Mouse (Mus musculus) embryonic facial prominence, embryonic 14.5 days (tissue): Measurements from ENCODE around the gene Cdrt4. TPM values are rescaled to one million over a fixed set of nuclear protein-coding genes. Genes with fewer than 3 reads are reported as not detected.

ENCODE experiments used
- ATAC-seq: fragments of 200-750 bp; cut with Nextera tagmentation; 2 replicates; pipeline ENCODE4 v1.8.0; 2017; ENCODE audit warnings: low read depth, moderate number of reproducible peaks, moderate TSS enrichment
- DNase-seq: peaks from one replicate; pipeline ENCODE4 v3.0.0-alpha.2; 2015; ENCODE audit warnings: low spot score
- H3K27ac ChIP-seq: fragments of 300-500 bp; sonication (generic); replicated peaks from 2 replicates; pipeline ENCODE4 v1.5.1; 2014; ENCODE audit warnings: low read depth, mild to moderate bottlenecking, low read length, moderate library complexity
- H3K27me3 ChIP-seq: fragments of 300-500 bp; sonication (generic); replicated peaks from 2 replicates; pipeline ENCODE4 v1.6.1; 2014; ENCODE audit warnings: low read length; ENCODE audit not compliant: control insufficient read depth, insufficient read depth
- H3K36me3 ChIP-seq: fragments of 300-500 bp; sonication (generic); 2 replicates; pipeline ENCODE4 v1.6.1; 2014; ENCODE audit warnings: low read length, mixed read lengths; ENCODE audit not compliant: control insufficient read depth, insufficient read depth
- H3K4me1 ChIP-seq: fragments of 300-500 bp; sonication (generic); 2 replicates; pipeline ENCODE4 v1.6.1; 2014; ENCODE audit warnings: antibody characterized with exemption, low read length; ENCODE audit not compliant: control insufficient read depth, insufficient read depth
- H3K4me2 ChIP-seq: fragments of 300-500 bp; sonication (generic); 2 replicates; pipeline ENCODE4 v1.6.1; 2014; ENCODE audit warnings: low read depth, mild to moderate bottlenecking, low read length, moderate library complexity, mixed read lengths
- H3K4me3 ChIP-seq: fragments of 300-500 bp; sonication (generic); 2 replicates; pipeline ENCODE4 v1.5.1; 2014; ENCODE audit warnings: low read depth, mild to moderate bottlenecking, low read length
- H3K9ac ChIP-seq: fragments of 300-500 bp; sonication (generic); 2 replicates; pipeline ENCODE4 v1.6.1; 2014; ENCODE audit warnings: low read depth, mild to moderate bottlenecking, low read length, moderate library complexity, mixed read lengths
- H3K9me3 ChIP-seq: fragments of 300-500 bp; sonication (generic); 2 replicates; pipeline ENCODE4 v1.6.1; 2016; ENCODE audit warnings: low read length; ENCODE audit not compliant: control insufficient read depth
- WGBS: fragments of 180-500 bp; shearing (Covaris S2); extraction: QIAGEN DNeasy Blood & Tissue Kit; methylation state at CpG from one replicate; pipeline ENCODE4 v1.1.7; 2014; 5-methylcytosine and 5-hydroxymethylcytosine counted together
- polyA plus RNA-seq: library from polyadenylated mRNA; unstranded; fragments of >200 nt; fragmentation: Nextera tagmentation; extraction: Ambion mirVana; gene quantifications from 2 replicates; pipeline ENCODE4 v1.2.1, GENCODE M21; 2014

Gene Cdrt4
- polyA plus RNA-seq: 0.58 TPM in 1 of 2 replicates, not detected in the other

- ATAC-seq (no peak), DNase-seq (no peak)
- Histone ChIP-seq H3K27ac (no peak within 1 kb of the TSS), H3K9me3 (peaks cover 10% of the 10 kb centered on the region; the same call in 1 of the 2 replicates), H3K36me3 (no peaks in the 10 kb centered on the region), H3K27me3 (no peaks in the 10 kb centered on the region), H3K4me3 (no peak within 1 kb of the TSS), H3K4me2 (no peak within 1 kb of the TSS), H3K9ac (no peak within 1 kb of the TSS), H3K4me1 (no peaks in the 10 kb centered on the region)
- 77% methylated on average over 3 of the region's 3 CpGs for WGBS
Observed at GRCm38 (mm10) chr11:62951012-62951411, at the start of gene Cdrt4. Cdrt4 (plus strand) TSS chr11:62951193.

- 32% methylated on average over 12 of the region's 12 CpGs for WGBS
- Histone ChIP-seq H3K4me3 (no peak overlapping the region), H3K4me1 (no peaks in the 10 kb centered on the region), H3K27ac (no peak overlapping the region), H3K4me2 (no peak overlapping the region), H3K9ac (no peak overlapping the region), H3K27me3 (no peaks in the 10 kb centered on the region), H3K36me3 (no peaks in the 10 kb centered on the region), H3K9me3 (no peaks in the 10 kb centered on the region)
- DNase-seq (peak; percentile 93), ATAC-seq (peak; percentile 68; the same call in 1 of the 2 replicates)
Observed at GRCm38 (mm10) chr11:62901699-62902323, 49.2 kb upstream of the Cdrt4 start.

GRCm38 (mm10) chr11:62903871-62904495, 47.0 kb upstream of the Cdrt4 start:
- WGBS: 66% methylated on average over 4 of the region's 6 CpGs
- DNase-seq: no peak
- Histone ChIP-seq H3K9me3 (no peaks in the 10 kb centered on the region), H3K4me1 (no peaks in the 10 kb centered on the region), H3K27ac (no peak overlapping the region), H3K27me3 (no peaks in the 10 kb centered on the region), H3K4me3 (no peak overlapping the region), H3K9ac (no peak overlapping the region), H3K4me2 (no peak overlapping the region), H3K36me3 (no peaks in the 10 kb centered on the region)
- peak; percentile 50; the same call in 1 of the 2 replicates for ATAC-seq

- Histone ChIP-seq H3K27me3 (no peaks in the 10 kb centered on the region), H3K4me1 (0 out of 2 replicates have a peak, but pooled peaks cover 6% of the 10 kb centered on the region), H3K9me3 (no peaks in the 10 kb centered on the region), H3K36me3 (no peaks in the 10 kb centered on the region), H3K27ac (no peak overlapping the region), H3K4me3 (no peak overlapping the region), H3K4me2 (no peak overlapping the region), H3K9ac (no peak overlapping the region)
- ATAC-seq (no peak), DNase-seq (no peak)
- 75% methylated on average over 3 of the region's 3 CpGs for WGBS
Observed at GRCm38 (mm10) chr11:62909720-62910306, 41.2 kb upstream of the Cdrt4 start.

GRCm38 (mm10) chr11:62911362-62911761, 39.6 kb upstream of the Cdrt4 start:
- H3K4me1 ChIP-seq: 0 out of 2 replicates have a peak, but pooled peaks cover 6% of the 10 kb centered on the region
- 51% methylated on average over 8 of the region's 8 CpGs for WGBS
- DNase-seq: peak; percentile 58
- H3K9ac ChIP-seq: no peak overlapping the region
- peak overlapping the region; percentile 54; the same call in 1 of the 2 replicates for H3K27ac ChIP-seq
- no peak for ATAC-seq
- no peak overlapping the region for H3K4me3 ChIP-seq
- peak overlapping the region; percentile 11; the same call in 1 of the 2 replicates for H3K4me2 ChIP-seq
- H3K27me3 ChIP-seq: no peaks in the 10 kb centered on the region
- no peaks in the 10 kb centered on the region for H3K36me3 ChIP-seq
- H3K9me3 ChIP-seq: no peaks in the 10 kb centered on the region

GRCm38 (mm10) chr11:62913141-62913540, 37.9 kb upstream of the Cdrt4 start:
- Histone ChIP-seq H3K9me3 (no peaks in the 10 kb centered on the region), H3K9ac (no peak overlapping the region), H3K27ac (no peak overlapping the region), H3K4me3 (no peak overlapping the region), H3K36me3 (no peaks in the 10 kb centered on the region), H3K4me2 (no peak overlapping the region), H3K4me1 (0 out of 2 replicates have a peak, but pooled peaks cover 6% of the 10 kb centered on the region), H3K27me3 (no peaks in the 10 kb centered on the region)
- ATAC-seq (no peak), DNase-seq (no peak)
- WGBS: 88% methylated on average over 2 of the region's 2 CpGs

- no peak for DNase-seq
- peaks cover 7% of the 10 kb centered on the region for H3K9me3 ChIP-seq
- no peak overlapping the region for H3K4me3 ChIP-seq
- no peak overlapping the region for H3K9ac ChIP-seq
- H3K4me1 ChIP-seq: 0 out of 2 replicates have a peak, but pooled peaks cover 6% of the 10 kb centered on the region
- H3K27me3 ChIP-seq: no peaks in the 10 kb centered on the region
- H3K36me3 ChIP-seq: no peaks in the 10 kb centered on the region
- no peak overlapping the region for H3K4me2 ChIP-seq
- 62% methylated on average over 6 of the region's 6 CpGs for WGBS
- no peak overlapping the region for H3K27ac ChIP-seq
- ATAC-seq: no peak
Observed at GRCm38 (mm10) chr11:62914532-62914931, 36.5 kb upstream of the Cdrt4 start.

- no peak for ATAC-seq
- 0 out of 2 replicates have a peak, but pooled peaks cover 9% of the 10 kb centered on the region for H3K4me1 ChIP-seq
- no peak for DNase-seq
- no peak overlapping the region for H3K9ac ChIP-seq
- H3K36me3 ChIP-seq: no peaks in the 10 kb centered on the region
- WGBS: 74% methylated on average over 2 of the region's 2 CpGs
- no peak overlapping the region for H3K4me2 ChIP-seq
- H3K27me3 ChIP-seq: no peaks in the 10 kb centered on the region
- peaks cover 9% of the 10 kb centered on the region for H3K9me3 ChIP-seq
- no peak overlapping the region for H3K4me3 ChIP-seq
- no peak overlapping the region for H3K27ac ChIP-seq
Observed at GRCm38 (mm10) chr11:62915486-62915885, 35.5 kb upstream of the Cdrt4 start.
